Mouse (Mus musculus) lung, embryonic 15.5 days (tissue): ENCODE measurements at regions not wholly inside any gene's neighbourhood (a gene's known extent, or its start where the extent isn't known, plus 50 kb on each side); places are given as distances from the start of the nearest gene placed in this dataset.

Experiments used
- ATAC-seq: fragments of 200-750 bp; cut with Nextera tagmentation; 2 replicates; pipeline ENCODE4 v1.8.0; 2017; ENCODE audit warnings: moderate number of reproducible peaks, borderline replicate concordance; ENCODE audit not compliant: low FRiP score, low TSS enrichment; ENCODE audit errors: extremely low read depth
- H3K27ac ChIP-seq: fragments of 300-500 bp; sonication (generic); 2 replicates; pipeline ENCODE4 v1.5.1; 2015; ENCODE audit warnings: moderate library complexity, mild to moderate bottlenecking, inconsistent platforms
- H3K27me3 ChIP-seq: fragments of 300-500 bp; sonication (generic); 2 replicates; pipeline ENCODE4 v1.6.1; 2015; ENCODE audit warnings: inconsistent platforms
- H3K36me3 ChIP-seq: fragments of 300-500 bp; sonication (generic); 2 replicates; pipeline ENCODE4 v1.6.1; 2015; ENCODE audit warnings: inconsistent platforms
- H3K4me1 ChIP-seq: fragments of 300-500 bp; sonication (generic); 2 replicates; pipeline ENCODE4 v1.6.1; 2015; ENCODE audit warnings: inconsistent platforms
- H3K4me2 ChIP-seq: fragments of 300-500 bp; sonication (generic); 2 replicates; pipeline ENCODE4 v1.6.1; 2015; ENCODE audit warnings: inconsistent platforms, mild to moderate bottlenecking, moderate library complexity
- H3K4me3 ChIP-seq: fragments of 300-500 bp; sonication (generic); 2 replicates; pipeline ENCODE4 v1.5.1; 2015; ENCODE audit warnings: mild to moderate bottlenecking, inconsistent platforms
- H3K9ac ChIP-seq: fragments of 300-500 bp; sonication (generic); 2 replicates; pipeline ENCODE4 v1.6.1; 2015; ENCODE audit warnings: inconsistent platforms
- H3K9me3 ChIP-seq: fragments of 300-500 bp; sonication (generic); 2 replicates; pipeline ENCODE4 v1.6.1; 2016; ENCODE audit warnings: inconsistent platforms
- WGBS: fragments of 180-500 bp; shearing (Covaris S2); methylation state at CpG from one replicate; pipeline ENCODE4 v1.1.7; 2015; 5-methylcytosine and 5-hydroxymethylcytosine counted together

DNA sequence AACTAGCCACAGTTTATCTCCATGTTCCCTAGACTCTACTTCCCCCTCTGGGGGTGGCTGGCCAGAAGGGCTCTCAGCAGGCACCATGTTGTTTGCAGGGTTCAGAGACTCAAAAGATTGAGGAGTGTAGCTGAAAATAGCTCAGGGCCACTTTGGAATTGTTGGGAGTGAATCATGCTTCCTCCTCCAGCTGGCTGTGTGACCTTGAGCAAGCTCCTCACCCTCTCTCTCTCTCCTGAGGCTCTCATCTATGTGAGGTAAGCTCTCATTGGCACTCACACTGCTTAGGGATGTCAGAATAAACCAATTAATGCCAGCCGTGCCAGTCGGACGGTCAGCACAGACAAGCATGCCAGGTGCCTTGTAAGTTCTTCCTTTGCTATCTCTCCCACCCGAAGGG, 228.0 kb downstream of the Sipa1l2 start:
- Histone ChIP-seq H3K4me2 (no peak overlapping the region), H3K9ac (no peak overlapping the region), H3K36me3 (no peaks in the 10 kb centered on the region), H3K9me3 (no peaks in the 10 kb centered on the region), H3K4me3 (no peak overlapping the region), H3K27me3 (no peaks in the 10 kb centered on the region), H3K4me1 (peaks cover 20% of the 10 kb centered on the region), H3K27ac (no peak overlapping the region)
- no peak for ATAC-seq
- 55% methylated on average over 4 of the region's 4 CpGs for WGBS

DNA sequence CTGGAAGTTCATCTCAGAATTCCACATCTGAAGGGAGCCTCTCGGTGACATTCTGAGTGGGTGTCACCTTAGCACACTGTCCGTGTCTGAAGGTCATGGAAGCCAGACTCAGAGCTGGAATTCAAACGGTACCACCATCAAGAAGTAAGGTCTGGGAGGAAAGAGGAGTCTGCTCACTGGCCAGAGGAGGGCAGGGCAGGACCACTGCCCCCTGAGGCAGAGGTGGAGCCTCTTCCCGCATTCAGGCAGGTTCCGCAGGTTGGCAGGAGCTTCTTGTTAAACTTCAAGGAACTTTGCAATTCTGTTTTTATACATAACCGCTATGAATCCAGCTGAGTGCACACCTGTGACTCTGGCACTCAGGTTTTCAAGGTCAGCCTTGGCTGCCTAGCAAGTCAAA, 231.4 kb downstream of the Sipa1l2 start:
- H3K4me2 ChIP-seq, result no peak overlapping the region
- H3K9me3 ChIP-seq, result no peaks in the 10 kb centered on the region
- no peak overlapping the region for H3K27ac ChIP-seq
- no peaks in the 10 kb centered on the region for H3K36me3 ChIP-seq
- no peak overlapping the region for H3K4me3 ChIP-seq
- ATAC-seq, result no peak
- H3K27me3 ChIP-seq, result no peaks in the 10 kb centered on the region
- H3K4me1 ChIP-seq, result peaks cover 23% of the 10 kb centered on the region
- no peak overlapping the region for H3K9ac ChIP-seq
- WGBS, result 37% methylated on average over 6 of the region's 6 CpGs

DNA sequence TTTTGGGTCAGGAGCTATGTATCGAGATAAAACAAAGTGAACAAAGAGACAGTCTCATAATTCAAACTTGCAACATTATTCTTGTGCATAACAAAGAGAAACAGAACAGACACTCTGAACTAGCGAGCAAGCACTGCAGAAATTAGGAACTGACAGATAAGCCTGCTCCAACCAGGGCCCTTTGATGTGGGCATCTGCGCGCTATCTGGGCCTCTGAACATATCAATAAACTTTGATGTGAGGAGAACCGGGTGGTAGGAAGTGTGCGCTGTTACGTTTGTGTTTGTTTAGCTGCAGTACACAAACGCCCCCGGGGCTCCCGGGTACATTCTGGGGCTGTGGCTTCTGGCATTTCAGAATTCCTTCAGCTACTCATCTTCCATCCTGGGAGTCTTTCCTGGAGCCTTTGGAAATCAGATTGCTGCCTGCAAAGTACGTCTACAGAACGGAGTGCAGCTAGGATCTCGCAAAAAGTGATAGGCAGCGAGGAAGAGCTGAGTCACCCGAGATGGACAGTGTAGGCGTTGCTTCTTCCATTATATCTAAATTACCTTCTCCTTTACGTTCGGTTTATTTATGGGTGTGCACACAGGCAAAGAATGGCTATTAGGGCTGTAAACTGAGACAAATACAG, 232.0 kb downstream of the Sipa1l2 start:
- 15% methylated on average over 18 of the region's 18 CpGs for WGBS
- H3K4me1 ChIP-seq, result peaks cover 20% of the 10 kb centered on the region
- no peaks in the 10 kb centered on the region for H3K9me3 ChIP-seq
- ATAC-seq, result no peak
- no peak overlapping the region for H3K27ac ChIP-seq
- H3K36me3 ChIP-seq, result no peaks in the 10 kb centered on the region
- H3K4me3 ChIP-seq, result no peak overlapping the region
- no peaks in the 10 kb centered on the region for H3K27me3 ChIP-seq
- peak overlapping the region; percentile 7; the same call in 1 of the 2 replicates for H3K4me2 ChIP-seq
- H3K9ac ChIP-seq, result no peak overlapping the region

GRCm38 (mm10) chr8:125336799-125337198, 232.8 kb downstream of the Sipa1l2 start:
- Histone ChIP-seq H3K9me3 (no peaks in the 10 kb centered on the region), H3K4me1 (peaks cover 17% of the 10 kb centered on the region), H3K27me3 (no peaks in the 10 kb centered on the region), H3K9ac (no peak overlapping the region), H3K36me3 (no peaks in the 10 kb centered on the region), H3K4me3 (no peak overlapping the region), H3K27ac (no peak overlapping the region), H3K4me2 (no peak overlapping the region)
- no peak for ATAC-seq
- 54% methylated on average over 3 of the region's 3 CpGs for WGBS

DNA sequence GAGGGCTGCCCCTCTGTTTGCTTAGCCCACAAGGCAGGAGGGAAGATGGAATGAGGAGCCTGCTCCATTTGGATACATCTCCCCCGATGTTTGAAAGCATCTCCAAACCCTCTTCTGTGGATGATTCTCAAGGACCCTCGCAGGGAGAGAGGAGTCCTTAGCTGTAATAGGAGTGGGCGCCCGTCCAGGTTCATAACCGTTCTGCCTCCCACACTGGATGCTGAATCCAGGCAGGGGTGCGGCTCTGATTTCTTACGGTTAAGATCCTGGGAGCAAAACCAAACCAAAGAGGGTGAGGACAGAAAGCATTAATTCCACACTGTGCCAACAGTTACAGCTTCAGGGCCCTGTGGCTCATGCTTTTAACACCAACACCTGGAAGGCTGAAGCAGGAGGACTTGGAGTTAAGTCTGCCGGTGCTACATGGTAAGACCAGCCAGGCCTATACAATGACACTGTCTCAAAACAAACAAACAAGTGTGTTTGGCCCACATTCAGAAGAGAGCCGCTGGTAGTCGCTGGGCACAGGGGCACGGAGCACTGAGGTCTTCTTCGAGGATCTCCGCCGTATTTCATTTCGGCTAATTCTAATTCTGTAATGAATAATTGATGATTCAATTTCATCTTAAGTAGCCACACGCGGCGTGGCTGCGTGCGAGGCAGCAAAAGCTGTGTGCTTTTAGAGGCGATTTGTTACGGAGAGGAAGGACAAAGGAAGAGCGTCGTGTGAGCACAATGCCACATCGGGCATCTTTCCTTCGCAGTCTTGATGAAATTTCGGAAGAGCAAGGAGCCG, 233.8 kb downstream of the Sipa1l2 start:
- no peak for ATAC-seq
- no peaks in the 10 kb centered on the region for H3K27me3 ChIP-seq
- H3K27ac ChIP-seq, result no peak overlapping the region
- 71% methylated on average over 28 of the region's 28 CpGs for WGBS
- no peak overlapping the region for H3K9ac ChIP-seq
- no peaks in the 10 kb centered on the region for H3K36me3 ChIP-seq
- H3K9me3 ChIP-seq, result no peaks in the 10 kb centered on the region
- peaks cover 17% of the 10 kb centered on the region for H3K4me1 ChIP-seq
- no peak overlapping the region for H3K4me2 ChIP-seq
- no peak overlapping the region for H3K4me3 ChIP-seq

GRCm38 (mm10) chr8:125335171-125335570, 234.4 kb downstream of the Sipa1l2 start:
- no peak overlapping the region for H3K4me3 ChIP-seq
- no peak overlapping the region for H3K4me2 ChIP-seq
- no peak for ATAC-seq
- no peaks in the 10 kb centered on the region for H3K27me3 ChIP-seq
- no peaks in the 10 kb centered on the region for H3K9me3 ChIP-seq
- no peaks in the 10 kb centered on the region for H3K36me3 ChIP-seq
- no peak overlapping the region for H3K27ac ChIP-seq
- WGBS, result 46% methylated on average over 6 of the region's 6 CpGs
- H3K9ac ChIP-seq, result no peak overlapping the region
- H3K4me1 ChIP-seq, result peaks cover 17% of the 10 kb centered on the region

DNA sequence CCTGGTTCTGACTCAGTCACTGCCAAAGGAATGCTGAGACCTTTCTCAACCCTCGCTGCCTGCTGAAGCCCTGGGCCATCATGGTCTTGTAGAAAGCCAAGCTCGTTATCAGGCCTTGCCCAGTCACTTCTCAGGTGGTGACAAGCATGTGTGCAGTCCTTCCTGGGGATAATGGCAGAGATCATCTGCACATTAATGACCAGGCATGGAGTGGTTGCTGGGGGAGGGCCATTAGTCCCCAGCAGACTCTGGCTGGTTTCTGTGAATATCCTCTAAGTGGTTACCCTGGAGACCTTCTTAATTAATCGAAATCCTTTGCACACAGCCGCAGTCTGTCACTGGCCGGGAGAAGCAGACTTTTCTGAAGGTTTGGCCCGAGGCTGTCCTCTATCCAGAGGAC, 239.0 kb downstream of the Sipa1l2 start:
- no peak overlapping the region for H3K9ac ChIP-seq
- H3K4me1 ChIP-seq, result peaks cover 16% of the 10 kb centered on the region
- H3K4me3 ChIP-seq, result no peak overlapping the region
- H3K9me3 ChIP-seq, result no peaks in the 10 kb centered on the region
- ATAC-seq, result no peak
- 65% methylated on average over 6 of the region's 6 CpGs for WGBS
- no peaks in the 10 kb centered on the region for H3K27me3 ChIP-seq
- H3K36me3 ChIP-seq, result no peaks in the 10 kb centered on the region
- no peak overlapping the region for H3K27ac ChIP-seq
- no peak overlapping the region for H3K4me2 ChIP-seq

DNA sequence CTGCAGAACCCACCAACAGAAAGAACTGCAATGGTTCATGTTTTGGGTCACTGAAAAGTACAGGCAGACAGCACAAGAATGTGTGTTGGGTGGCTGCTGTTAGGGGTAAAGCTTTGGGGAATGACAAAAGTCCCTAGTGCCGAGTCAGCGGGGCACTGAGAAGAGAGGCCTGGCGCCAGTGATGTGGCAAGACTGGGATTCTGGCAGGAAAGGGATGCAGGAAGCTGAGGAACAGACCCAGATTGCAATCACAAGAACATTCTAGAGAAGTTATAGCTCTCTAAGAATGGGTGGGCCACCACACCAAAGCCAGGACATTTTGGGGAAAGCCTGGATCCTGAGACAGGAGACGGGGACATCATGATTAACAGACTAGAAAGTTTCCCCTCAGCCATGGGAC, 241.0 kb downstream of the Sipa1l2 start:
- peaks cover 15% of the 10 kb centered on the region for H3K4me1 ChIP-seq
- no peak overlapping the region for H3K9ac ChIP-seq

DNA sequence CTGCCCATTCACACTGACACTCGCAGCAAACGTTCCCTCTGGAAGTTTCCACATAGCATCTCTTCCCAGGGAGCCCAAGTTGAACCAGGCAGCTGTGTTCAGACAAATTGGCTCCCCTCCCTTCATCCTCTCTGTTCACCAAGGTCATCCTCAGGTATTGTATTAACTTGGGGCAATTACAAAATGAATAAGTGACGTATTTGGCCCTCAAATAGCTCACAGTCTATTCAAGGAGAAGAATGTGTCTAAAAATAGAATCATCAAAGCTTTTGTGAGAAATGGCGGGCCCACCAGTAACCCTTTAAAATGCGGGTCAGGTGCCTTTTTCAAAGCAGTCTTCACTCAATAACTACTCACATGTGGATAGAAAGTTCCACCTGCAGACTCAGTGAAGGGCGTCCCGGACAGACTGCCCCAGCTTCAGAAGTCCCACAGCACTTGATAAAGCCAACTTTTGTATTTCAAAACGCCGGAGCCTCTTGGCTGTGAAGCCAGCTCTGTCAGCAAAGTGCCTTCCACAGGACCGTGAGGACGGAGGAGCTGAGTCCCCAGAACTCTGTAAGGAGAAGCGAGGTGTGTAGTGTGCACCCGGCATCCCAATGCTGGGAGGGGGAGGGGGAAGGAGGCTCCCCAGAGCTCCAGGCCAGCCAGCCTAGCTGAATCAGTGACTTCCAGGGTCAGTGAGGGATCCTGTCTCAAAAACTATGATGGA, 241.9 kb downstream of the Sipa1l2 start:
- WGBS, result 52% methylated on average over 13 of the region's 13 CpGs
- Histone ChIP-seq H3K4me2 (no peak overlapping the region), H3K36me3 (no peaks in the 10 kb centered on the region), H3K4me3 (no peak overlapping the region), H3K4me1 (peaks cover 15% of the 10 kb centered on the region), H3K27me3 (no peaks in the 10 kb centered on the region), H3K9ac (no peak overlapping the region), H3K9me3 (no peaks in the 10 kb centered on the region), H3K27ac (no peak overlapping the region)
- ATAC-seq, result peak; percentile 52; the same call in 1 of the 2 replicates

More for the DNA sequence above, 241.0 kb downstream of the Sipa1l2 start:
- Histone ChIP-seq H3K9me3 (no peaks in the 10 kb centered on the region), H3K36me3 (no peaks in the 10 kb centered on the region), H3K4me2 (no peak overlapping the region), H3K4me3 (no peak overlapping the region), H3K27me3 (no peaks in the 10 kb centered on the region), H3K27ac (no peak overlapping the region)
- ATAC-seq, result no peak
- WGBS, result 70% methylated on average over 4 of the region's 4 CpGs

DNA sequence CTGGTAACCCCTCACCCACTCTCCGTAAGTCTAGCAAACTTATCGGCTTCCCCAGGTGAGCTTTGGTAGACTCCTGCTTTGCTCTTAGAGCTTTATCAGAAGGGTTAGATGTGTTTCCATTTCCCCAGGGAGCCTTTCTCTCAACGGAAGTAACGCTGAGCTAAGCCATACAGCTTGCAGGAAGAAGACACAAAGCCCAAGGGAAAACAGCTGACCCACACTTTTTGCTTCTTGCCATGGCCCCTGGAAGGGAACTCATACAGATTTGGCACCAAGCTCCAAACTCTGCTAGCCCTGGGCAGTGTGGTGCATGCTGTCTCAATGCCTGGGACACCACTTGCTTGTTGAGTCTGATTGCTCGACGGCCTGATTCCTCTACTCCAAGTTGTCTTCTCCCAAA, 242.6 kb downstream of the Sipa1l2 start:
- no peaks in the 10 kb centered on the region for H3K36me3 ChIP-seq
- H3K9me3 ChIP-seq, result no peaks in the 10 kb centered on the region
- no peak overlapping the region for H3K9ac ChIP-seq
- no peak overlapping the region for H3K27ac ChIP-seq
- H3K4me1 ChIP-seq, result peaks cover 18% of the 10 kb centered on the region
- WGBS, result 71% methylated on average over 6 of the region's 6 CpGs
- no peak overlapping the region for H3K4me3 ChIP-seq
- H3K27me3 ChIP-seq, result no peaks in the 10 kb centered on the region
- no peak for ATAC-seq
- no peak overlapping the region for H3K4me2 ChIP-seq

DNA sequence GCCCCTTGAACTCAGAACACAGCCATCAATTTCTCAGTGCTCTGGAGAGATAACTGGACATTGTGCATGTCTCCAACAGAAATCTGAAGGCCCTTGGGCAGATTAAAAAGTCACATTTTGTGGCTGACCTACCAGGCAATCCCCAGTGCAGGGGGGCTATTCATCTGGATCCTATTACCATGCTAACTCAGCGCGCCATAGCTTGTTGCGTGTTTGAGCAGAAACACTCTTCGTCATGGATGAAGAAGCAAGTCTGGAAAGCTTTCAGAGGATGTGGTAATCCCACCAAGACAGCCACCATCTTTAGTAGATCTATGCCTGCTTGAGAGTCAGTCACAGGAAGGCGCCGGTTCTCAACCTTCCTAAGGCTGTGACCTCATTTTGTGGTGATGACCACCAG, 243.9 kb downstream of the Sipa1l2 start:
- Histone ChIP-seq H3K4me3 (no peak overlapping the region), H3K36me3 (no peaks in the 10 kb centered on the region), H3K9me3 (no peaks in the 10 kb centered on the region), H3K27me3 (no peaks in the 10 kb centered on the region), H3K9ac (no peak overlapping the region), H3K4me1 (peaks cover 18% of the 10 kb centered on the region), H3K4me2 (no peak overlapping the region), H3K27ac (no peak overlapping the region)
- ATAC-seq, result no peak
- 97% methylated on average over 6 of the region's 6 CpGs for WGBS

- H3K4me3 ChIP-seq, result no peak overlapping the region
- WGBS, result 49% methylated on average over 3 of the region's 3 CpGs
- no peak overlapping the region for H3K4me2 ChIP-seq
- no peaks in the 10 kb centered on the region for H3K9me3 ChIP-seq
- H3K36me3 ChIP-seq, result no peaks in the 10 kb centered on the region
- H3K9ac ChIP-seq, result no peak overlapping the region
- no peak overlapping the region; the same call in 1 of the 2 replicates for H3K27ac ChIP-seq
- peaks cover 5% of the 10 kb centered on the region for H3K4me1 ChIP-seq
- H3K27me3 ChIP-seq, result no peaks in the 10 kb centered on the region
- ATAC-seq, result no peak
Observed at GRCm38 (mm10) chr8:125322561-125322960, 247.0 kb downstream of the Sipa1l2 start.
